8 mouse cellular contexts compared by ENCODE assay signal in genomic region chr9:120869432-120870081, GRCm38 (mm10). TPM values are rescaled to one million over a fixed set of nuclear protein-coding genes. Genes with fewer than 3 reads are reported as not detected.
DNase-seq lines count a peak whose midpoint lies in the region; ATAC-seq and TF ChIP-seq lines count a peak whose summit lies in the region.

No protein-coding gene starts in this region.

- peak overlapping the region; percentile 61 for H3K9ac ChIP-seq in heart, embryonic 12.5 days
- peak overlapping the region; percentile 4; the same call in 1 of the 2 replicates for H3K9ac ChIP-seq in kidney, postnatal 0 days (ENCODE audit: low read depth, low read length)
- 0 out of 2 replicates have a peak overlapping the region, but pooled peaks have one; percentile 23 for H3K9ac ChIP-seq in limb, embryonic 15.5 days

- H3K4me3 ChIP-seq in heart, embryonic 12.5 days: peak overlapping the region; percentile 17; the same call in 1 of the 2 replicates
- H3K4me3 ChIP-seq in kidney, postnatal 0 days (replicated peaks; ENCODE audit: low read depth, low read length): 0 out of 2 replicates have a peak overlapping the region, but pooled peaks have one; percentile 1
- H3K4me3 ChIP-seq in limb, embryonic 15.5 days: peak overlapping the region; percentile 10; the same call in 1 of the 2 replicates

- peak overlapping the region; percentile 60 for H3K4me2 ChIP-seq in heart, embryonic 12.5 days
- H3K4me2 ChIP-seq in kidney, postnatal 0 days (ENCODE audit: low read length): peak overlapping the region; percentile 47
- H3K4me2 ChIP-seq in limb, embryonic 15.5 days: peak overlapping the region; percentile 39

- H3K27me3 ChIP-seq in heart, embryonic 12.5 days (replicated peaks): no peaks in the 10 kb centered on the region
- H3K27me3 ChIP-seq in kidney, postnatal 0 days (ENCODE audit: insufficient read depth, low read length): no peaks in the 10 kb centered on the region
- H3K27me3 ChIP-seq in limb, embryonic 15.5 days: no peaks in the 10 kb centered on the region

- DNase-seq in brain, adult 2 months (ENCODE audit: low read depth, low spot score): peak; percentile 90
- DNase-seq in cerebellum, adult 9-11 months: peak; percentile 80
- peak; percentile 57 for DNase-seq in kidney, postnatal 0 days (ENCODE audit: low spot score)
- DNase-seq in urinary bladder, postnatal 10 days (ENCODE audit: low spot score): no peak
- DNase-seq in c-Kit-positive CD71-positive TER-119-positive erythroid progenitor cells, embryonic 14.5 days (ENCODE audit: low spot score): no peak

- H3K4me1 ChIP-seq in heart, embryonic 12.5 days (replicated peaks): peaks cover 50% of the 10 kb centered on the region
- peaks cover 18% of the 10 kb centered on the region for H3K4me1 ChIP-seq in kidney, postnatal 0 days (replicated peaks; ENCODE audit: insufficient read depth, low read length)
- peaks cover 45% of the 10 kb centered on the region for H3K4me1 ChIP-seq in limb, embryonic 15.5 days

- H3K9me3 ChIP-seq in heart, embryonic 12.5 days (replicated peaks): peaks cover 7% of the 10 kb centered on the region; the same call in 1 of the 2 replicates
- H3K9me3 ChIP-seq in kidney, postnatal 0 days (replicated peaks; ENCODE audit: low read length): no peaks in the 10 kb centered on the region
- H3K9me3 ChIP-seq in limb, embryonic 15.5 days: no peaks in the 10 kb centered on the region

- peak overlapping the region; percentile 83 for H3K27ac ChIP-seq in heart, embryonic 12.5 days (ENCODE audit: poor library complexity, severe bottlenecking)
- no peak overlapping the region; the same call in 1 of the 2 replicates for H3K27ac ChIP-seq in kidney, postnatal 0 days
- peak overlapping the region; percentile 87 for H3K27ac ChIP-seq in limb, embryonic 15.5 days

- H3K36me3 ChIP-seq in heart, embryonic 12.5 days: no peaks in the 10 kb centered on the region
- no peaks in the 10 kb centered on the region for H3K36me3 ChIP-seq in kidney, postnatal 0 days (ENCODE audit: insufficient read depth, low read length)
- no peaks in the 10 kb centered on the region for H3K36me3 ChIP-seq in limb, embryonic 15.5 days

- TF ChIP-seq CTCF in kidney, postnatal 0 days (IDR thresholded peaks at IDR 0.05; ENCODE audit: low read depth): no peak; the same call in 1 of the 2 replicates

- ATAC-seq in heart, embryonic 12.5 days (ENCODE audit: insufficient number of reproducible peaks, low FRiP score): no peak
- no peak for ATAC-seq in kidney, postnatal 0 days (replicated peaks; ENCODE audit: low FRiP score, low read depth)
- peak; percentile 42 for ATAC-seq in limb, embryonic 15.5 days (ENCODE audit: insufficient number of reproducible peaks, low FRiP score, low TSS enrichment, low read depth)
- no peak for ATAC-seq in monocyte, adult 5-6 weeks (replicated peaks; ENCODE audit: insufficient number of reproducible peaks, low FRiP score, low TSS enrichment, poor library complexity, severe bottlenecking)

- 26% methylated on average over 19 of the region's 19 CpGs for WGBS in heart, embryonic 12.5 days
- WGBS in kidney, postnatal 0 days: 14% methylated on average over 19 of the region's 19 CpGs
- WGBS in limb, embryonic 15.5 days: 16% methylated on average over 19 of the region's 19 CpGs

RNA-seq across cellular contexts. Expression of gene Ctnnb1, which starts 59.5 kb away (rescaled TPM):
- polyA plus RNA-seq in heart, embryonic 12.5 days (2016; fragmentation: Nextera tagmentation; extraction: Ambion mirVana): 397 and 414 TPM in 2 replicates
- polyA plus RNA-seq in kidney, postnatal 0 days (2015; fragmentation: Nextera tagmentation; extraction: Ambion mirVana): 460 and 470 TPM in 2 replicates
- 567 and 601 TPM in 2 replicates for polyA plus RNA-seq in limb, embryonic 15.5 days (2015; fragmentation: Nextera tagmentation; extraction: Ambion mirVana)
- 355 to 477 TPM (median 465 TPM) in 3 replicates for total RNA-seq in monocyte, adult 5-6 weeks (2017)

Comparison
In these comparisons a context has a peak if more than half of its experiments do, and no peak if none do; other contexts are left out.
1. DNase-seq: peak in brain, adult 2 months (single experiment), cerebellum, adult 9-11 months (single experiment) and kidney, postnatal 0 days (single experiment); none in urinary bladder, postnatal 10 days (single experiment) and c-Kit-positive CD71-positive TER-119-positive erythroid progenitor cells, embryonic 14.5 days (single experiment).
2. H3K9ac ChIP-seq: peak in every context shown above with its lines; median percentile 61 in heart, embryonic 12.5 days; 23 in limb, embryonic 15.5 days; 4 in kidney, postnatal 0 days.
3. Peak in every context shown above with its lines, with median percentiles within 50 percentile points of each other: H3K4me2 ChIP-seq and H3K4me3 ChIP-seq.